Mouse (Mus musculus): ENCODE measurements around the gene Cd44.

GRCm38 (mm10) chr2:102864695-102865353 is 36.6 kb downstream of the Cd44 start:
- no peak for TF ChIP-seq CTCF (IDR thresholded peaks at IDR 0.05; ENCODE audit: borderline replicate concordance, insufficient read depth, low read depth, low read length)
- TF ChIP-seq POLR2A (IDR thresholded peaks at IDR 0.05; ENCODE audit: borderline replicate concordance, insufficient read depth, low read length) = no peak
